Mouse (Mus musculus) ES-E14 (cell line): ENCODE measurements at regions not wholly inside any gene's neighbourhood (a gene's known extent, or its start where the extent isn't known, plus 50 kb on each side); places are given as distances from the start of the nearest gene placed in this dataset.

Source experiments
- HCFC1 ChIP-seq: IDR thresholded peaks from 2 replicates; pipeline ENCODE4 v1.6.1; 2012; ENCODE audit warnings: low read length, inconsistent platforms, borderline replicate concordance; ENCODE audit not compliant: insufficient read depth
- MAFK ChIP-seq: IDR thresholded peaks from 2 replicates; pipeline ENCODE4 v1.6.1; 2014; ENCODE audit warnings: mild to moderate bottlenecking, low read depth, low read length, inconsistent platforms; ENCODE audit not compliant: insufficient read depth
- ZNF384 ChIP-seq: IDR thresholded peaks from 2 replicates; pipeline ENCODE4 v1.6.1; 2012; ENCODE audit warnings: low read depth, low read length, inconsistent platforms

- TF ChIP-seq MAFK (no peak), HCFC1 (no peak), ZNF384 (no peak)
These were observed 195.6 kb upstream of the Tmpo start for GRCm38 (mm10) chr10:91376683-91377082.
